Mouse (Mus musculus): ENCODE data around the gene Abhd12b. TPM values are rescaled to one million over a fixed set of nuclear protein-coding genes. Genes with fewer than 3 reads are reported as not detected.

The Abhd12b gene
- total RNA-seq (2021), result not detected
- long read RNA-seq, result 0 reads

DNA sequence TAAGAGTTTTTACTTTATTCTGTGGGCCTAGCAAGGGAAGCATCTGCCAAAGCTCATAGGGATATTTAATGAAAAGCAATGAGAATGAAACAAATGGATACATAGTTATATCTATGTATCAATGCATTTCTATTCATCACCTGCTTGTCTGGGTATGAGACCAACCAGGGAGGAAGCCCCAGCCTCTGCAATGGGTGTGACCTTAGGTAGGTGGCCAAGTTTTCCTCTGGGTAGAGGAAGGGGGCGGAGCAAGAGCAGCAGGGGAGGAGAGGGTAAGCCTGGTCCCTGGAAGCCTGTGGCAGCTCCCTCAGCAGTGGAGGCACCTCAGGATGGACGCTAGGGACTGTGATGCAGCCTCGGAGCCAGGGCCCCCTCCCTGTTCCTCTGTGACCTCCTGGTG lies at the start of gene Abhd12b:
Gene Abhd12b (plus strand): TSS at position 301 of the 400 bp plus-strand sequence.
- no peak for DNase-seq (ENCODE audit: low spot score in 2 of 2)

DNA sequence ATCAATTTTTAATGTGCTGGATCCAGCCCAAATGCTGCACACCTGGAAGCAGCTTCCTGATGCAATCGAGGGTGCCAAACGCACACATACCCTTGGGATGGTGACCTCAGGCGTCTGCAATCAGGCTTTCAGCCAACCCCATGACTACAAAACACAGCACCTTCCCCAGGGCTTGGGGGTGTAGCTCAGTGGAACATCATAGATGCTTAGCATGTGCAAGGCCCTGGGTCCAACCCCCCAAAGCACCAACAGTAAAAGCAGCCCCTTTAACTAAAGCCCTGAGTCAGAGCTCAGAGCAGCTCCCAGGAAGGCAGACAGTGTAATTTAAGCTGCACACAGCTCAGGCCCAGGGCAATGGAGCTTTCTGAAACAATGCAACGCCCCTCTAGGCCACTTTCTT lies 49.7 kb upstream of the Abhd12b start:
- DNase-seq (ENCODE audit: low spot score in 2 of 2), result no peak

DNA sequence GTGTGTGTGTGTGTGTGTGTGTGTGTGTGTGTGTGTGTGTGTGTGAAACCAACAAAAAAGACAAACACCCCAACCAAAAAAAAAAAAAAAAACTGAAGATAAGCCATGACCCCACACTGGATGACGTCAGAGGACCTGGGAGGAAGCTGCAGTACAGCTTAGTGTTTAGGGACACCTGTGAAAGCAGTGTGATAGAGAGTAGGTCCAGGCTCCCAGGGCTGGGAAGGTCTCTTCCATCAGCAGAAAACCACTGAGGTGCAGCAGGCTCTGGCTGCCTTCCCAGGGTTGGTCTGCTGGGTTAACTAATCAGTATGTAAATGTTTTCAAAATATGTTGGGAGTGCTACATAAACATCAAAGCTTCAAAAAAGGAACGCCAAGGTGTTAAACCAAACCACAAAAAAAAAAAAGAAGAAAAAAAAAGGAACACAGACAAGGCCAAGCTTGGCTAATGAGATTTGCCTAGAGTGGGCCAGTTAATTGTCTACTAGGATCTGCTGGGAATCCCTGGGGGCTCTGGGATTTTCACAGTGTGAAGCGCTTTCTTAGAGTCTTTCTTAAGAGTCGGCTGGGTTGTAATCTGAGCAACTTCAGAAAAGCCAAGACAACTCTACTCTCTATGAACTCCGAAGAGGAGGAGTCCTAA lies 49.0 kb upstream of the Abhd12b start:
- DNase-seq (ENCODE audit: low spot score in 2 of 2), result no peak

DNA sequence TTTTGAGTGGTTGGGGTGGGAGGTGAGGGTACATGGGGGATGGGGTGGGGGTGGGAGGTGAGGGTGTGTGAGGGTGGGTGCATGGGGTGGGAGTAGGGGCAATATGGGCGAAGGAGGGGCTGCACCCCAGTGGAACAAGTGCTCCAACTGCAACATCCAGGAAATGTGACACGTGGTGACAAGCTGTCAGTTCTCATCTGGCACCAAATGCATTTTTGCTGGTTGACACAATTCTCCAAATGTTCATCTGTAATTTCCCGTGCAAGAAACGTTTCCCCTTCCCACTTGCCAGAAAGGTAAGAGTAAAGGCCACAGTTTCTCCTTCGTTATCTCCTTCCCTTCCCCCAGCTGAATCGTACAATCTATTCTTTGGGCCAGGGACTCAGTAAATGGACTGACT lies 48.1 kb upstream of the Abhd12b start:
- DNase-seq (ENCODE audit: low spot score in 2 of 2), result peak in 1 of 2 experiments; percentile 68

DNA sequence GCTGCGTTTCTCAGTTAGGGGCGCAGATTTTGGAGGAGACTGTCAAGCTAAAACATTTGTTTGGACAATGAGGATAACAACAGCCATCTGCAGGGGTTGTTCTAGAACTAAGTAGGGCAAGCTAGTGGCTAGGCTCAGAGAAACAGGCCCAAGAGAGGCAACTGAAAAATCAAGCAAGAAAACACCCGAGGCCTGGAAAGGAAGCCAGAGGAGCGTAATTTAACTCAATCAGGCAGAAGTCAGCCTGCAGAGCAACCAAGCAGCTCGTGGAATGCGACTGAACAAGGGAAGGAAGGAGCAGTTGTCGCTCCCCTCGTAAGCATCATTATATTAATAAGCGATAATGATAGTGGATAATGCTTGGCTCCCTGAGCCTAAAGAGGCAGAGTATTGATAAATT lies 47.4 kb upstream of the Abhd12b start:
- DNase-seq (ENCODE audit: low spot score in 2 of 2), result peak in 1 of 2 experiments; percentile 27

- DNase-seq (ENCODE audit: low spot score in 2 of 2), result no peak
Observed at GRCm38 (mm10) chr12:70108104-70108503, 45.8 kb upstream of the Abhd12b start.

GRCm38 (mm10) chr12:70109921-70110320 lies 44.0 kb upstream of the Abhd12b start:
- DNase-seq (ENCODE audit: low spot score in 2 of 2), result peak in 1 of 2 experiments; percentile 34

GRCm38 (mm10) chr12:70110375-70111116 lies 43.4 kb upstream of the Abhd12b start:
- DNase-seq (ENCODE audit: low spot score in 2 of 2), result peak in 1 of 2 experiments; percentile 44

DNA sequence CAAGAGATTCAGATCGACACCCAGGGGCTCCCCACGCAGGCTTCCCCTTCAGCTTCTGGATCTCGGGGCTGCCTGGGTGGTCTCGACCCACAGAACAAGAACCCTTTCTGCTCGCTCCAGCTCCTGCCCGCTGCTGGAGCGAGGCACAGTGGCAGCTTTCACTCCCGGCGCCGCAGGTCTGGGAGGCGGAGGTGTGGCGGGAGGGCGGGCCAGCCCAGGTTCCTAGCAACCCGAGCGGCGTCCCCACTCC lies 42.9 kb upstream of the Abhd12b start:
- peak in 1 of 2 experiments; percentile 44 for DNase-seq (ENCODE audit: low spot score in 2 of 2)

DNA sequence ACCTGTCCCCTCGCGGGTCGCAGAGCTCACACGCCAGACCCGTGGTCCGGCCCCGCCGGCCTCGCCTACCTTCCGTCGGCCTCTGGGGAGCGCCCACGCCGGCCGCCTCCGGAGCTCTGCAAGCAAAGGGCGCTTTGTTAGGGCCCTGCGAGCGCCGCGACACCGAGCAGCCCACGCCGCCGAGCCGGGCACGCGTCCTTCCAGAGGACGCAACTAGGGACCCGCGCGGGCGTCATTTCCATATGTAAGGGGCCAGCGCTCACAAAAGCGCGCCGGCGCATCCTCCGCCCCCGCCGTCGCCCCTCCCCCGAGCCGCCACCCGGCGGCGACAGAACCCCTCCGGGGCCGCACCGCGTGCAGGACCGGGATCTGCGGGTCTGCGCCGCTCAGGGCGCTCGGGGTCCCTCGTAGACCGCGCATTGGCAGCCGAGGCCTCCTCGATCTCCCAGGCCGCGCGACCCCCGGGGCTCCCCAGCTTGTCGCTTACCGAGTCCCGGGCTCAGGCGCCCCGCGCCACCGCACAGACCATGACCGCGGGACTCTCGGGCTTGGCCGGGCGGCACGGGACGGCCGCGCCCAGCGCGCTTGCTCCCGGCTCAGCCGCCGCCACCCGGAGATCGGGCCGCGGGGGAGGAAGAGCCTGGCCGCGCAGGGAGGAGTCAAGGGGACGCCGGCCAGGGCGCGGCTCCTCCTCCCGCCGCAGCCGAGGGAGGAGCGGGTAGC lies 42.4 kb upstream of the Abhd12b start:
- peak; percentile 53 to 69 for DNase-seq (ENCODE audit: low spot score in 2 of 2)

DNA sequence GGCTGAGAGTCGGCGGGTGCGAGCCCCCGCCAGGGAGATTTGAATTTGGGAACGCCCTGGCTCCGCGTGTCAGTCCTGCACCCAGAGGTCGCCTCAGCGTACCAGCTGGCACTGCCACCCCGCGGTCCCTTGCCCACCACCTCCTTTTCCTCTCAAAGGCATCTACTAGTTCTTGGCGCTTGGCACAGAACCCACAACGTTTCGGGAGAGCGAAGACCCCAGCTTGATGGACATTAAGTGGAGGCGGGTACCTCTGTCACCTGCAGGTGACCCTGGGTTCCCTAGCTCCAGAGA lies 41.9 kb upstream of the Abhd12b start:
- no peak for DNase-seq (ENCODE audit: low spot score in 2 of 2)

DNA sequence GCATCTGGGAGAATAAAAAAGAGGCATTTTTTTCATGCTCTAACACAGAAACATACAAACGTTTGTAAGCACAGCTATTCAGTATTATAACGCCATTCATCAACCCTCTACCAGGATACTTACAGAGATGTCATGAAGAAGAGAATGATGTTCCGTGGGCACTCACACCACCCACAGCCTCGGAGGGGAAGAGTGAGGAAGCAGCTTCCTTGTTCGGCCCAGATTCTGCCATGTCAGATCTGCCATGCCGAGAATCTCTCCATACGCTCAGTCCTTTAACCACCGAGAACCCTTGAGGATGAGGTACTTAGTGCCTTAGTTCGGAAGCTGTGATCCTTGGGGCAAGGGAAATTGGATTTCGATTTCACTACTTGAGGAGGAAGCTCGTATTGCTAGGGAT lies 40.6 kb upstream of the Abhd12b start, which contains the start of gene Nin:
Gene Nin (minus strand): TSS at position 367 of the 400 bp plus-strand sequence.
- no peak for DNase-seq (ENCODE audit: low spot score in 2 of 2)

GRCm38 (mm10) chr12:70117146-70117545 lies 36.8 kb upstream of the Abhd12b start:
- DNase-seq (ENCODE audit: low spot score in 2 of 2), result no peak

GRCm38 (mm10) chr12:70118721-70119345 lies 35.1 kb upstream of the Abhd12b start:
- peak; percentile 78 to 87 for DNase-seq (ENCODE audit: low spot score in 2 of 2)

DNA sequence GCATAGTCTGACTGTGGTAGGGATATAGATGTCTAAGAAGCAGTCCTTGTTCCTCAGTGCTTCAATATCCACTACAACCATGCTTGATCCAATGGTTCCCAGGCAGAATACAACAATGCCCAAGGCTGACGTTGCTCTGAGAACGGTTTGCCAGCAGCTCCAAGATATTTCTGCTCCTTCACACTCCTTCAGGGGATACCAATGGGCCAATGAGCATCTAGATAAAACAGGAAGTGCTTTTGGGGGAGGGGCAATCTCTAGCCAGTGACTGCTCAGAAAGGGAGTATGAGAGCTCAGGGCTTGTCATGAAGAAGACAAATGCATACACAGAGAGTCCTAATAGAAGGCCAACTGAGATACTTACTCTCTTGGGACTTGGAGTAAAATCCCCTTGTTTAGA lies 34.4 kb upstream of the Abhd12b start:
- no peak for DNase-seq (ENCODE audit: low spot score in 2 of 2)

GRCm38 (mm10) chr12:70126626-70127025 lies 27.3 kb upstream of the Abhd12b start:
- DNase-seq (ENCODE audit: low spot score in 2 of 2), result no peak

DNA sequence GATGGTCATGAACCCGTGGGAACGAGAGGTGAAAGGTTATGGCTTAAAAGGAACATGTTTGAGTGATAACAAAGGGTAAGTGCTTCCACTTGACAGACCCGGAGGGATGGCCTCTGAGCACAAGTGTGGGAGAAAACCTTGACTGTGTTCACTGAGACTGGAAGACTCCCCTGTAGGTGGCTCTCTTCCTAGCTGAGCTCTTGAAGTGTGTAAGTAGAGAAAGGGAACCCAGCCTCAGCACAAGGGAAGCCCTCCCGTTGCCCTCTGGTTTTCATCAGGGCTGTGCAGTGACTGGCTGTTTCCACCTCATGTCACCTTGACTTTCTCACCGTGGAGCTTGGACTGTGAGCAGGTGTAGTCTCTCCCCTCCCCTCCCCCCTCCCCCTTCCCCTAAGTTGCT lies 24.8 kb upstream of the Abhd12b start:
- no peak for DNase-seq (ENCODE audit: low spot score in 2 of 2)

DNA sequence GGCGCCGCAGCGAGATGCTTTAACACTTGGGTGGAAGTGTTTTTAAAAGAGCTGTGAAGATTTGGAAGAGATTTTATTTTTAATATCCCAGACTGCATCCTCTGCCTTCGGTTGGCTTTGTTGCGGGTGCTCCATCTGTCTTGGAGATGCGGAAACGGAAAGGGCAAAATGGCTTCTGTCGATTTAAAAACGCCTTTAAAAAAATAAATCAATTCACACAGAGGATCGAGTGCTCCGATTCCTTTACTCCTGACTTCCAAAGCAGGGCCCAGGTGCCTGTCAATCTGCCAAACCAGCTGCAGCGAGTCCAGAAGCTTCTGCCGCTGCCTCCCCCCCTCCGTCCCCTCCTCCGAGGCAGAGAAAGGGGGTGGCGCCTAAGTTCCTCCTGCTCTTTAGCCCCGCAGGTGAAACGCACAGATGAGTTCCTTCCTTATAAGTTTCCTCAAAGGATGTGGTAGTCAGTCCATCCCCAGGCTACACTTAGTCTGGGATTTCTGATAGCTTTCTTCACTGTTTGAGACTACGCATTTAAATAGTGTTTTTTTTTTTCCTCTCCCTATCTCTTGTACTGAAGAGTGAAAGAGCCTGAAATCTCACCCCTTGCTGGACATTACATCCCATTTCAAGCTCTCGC lies 22.8 kb upstream of the Abhd12b start:
- DNase-seq (ENCODE audit: low spot score in 2 of 2), result peak; percentile 49 to 52

- DNase-seq (ENCODE audit: low spot score in 2 of 2), result no peak
Observed at GRCm38 (mm10) chr12:70134627-70135235, 19.2 kb upstream of the Abhd12b start.

- no peak for DNase-seq (ENCODE audit: low spot score in 2 of 2)
Observed at GRCm38 (mm10) chr12:70136185-70136756, 17.7 kb upstream of the Abhd12b start.

DNA sequence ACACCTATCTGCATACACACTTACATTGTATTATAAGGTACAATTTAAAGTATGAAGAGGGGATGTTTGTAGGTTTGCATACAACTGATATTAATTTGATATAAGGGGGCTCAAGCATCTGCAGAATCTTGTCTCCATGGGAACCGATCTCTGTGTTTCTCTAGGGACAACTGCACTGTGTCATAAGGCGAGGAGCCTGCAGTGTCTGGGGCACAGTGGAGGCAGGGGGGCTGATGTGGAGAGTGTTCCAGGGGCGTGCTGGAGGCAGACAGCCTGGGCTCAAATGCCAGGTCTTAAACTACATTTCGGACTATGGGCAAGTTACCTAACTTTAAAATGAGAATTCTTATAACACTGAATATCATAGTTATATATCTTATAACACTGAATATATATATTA lies 16.8 kb upstream of the Abhd12b start:
- no peak for DNase-seq (ENCODE audit: low spot score in 2 of 2)
